Mouse (Mus musculus): ENCODE measurements around the gene Lmf2. TPM values are rescaled to one million over a fixed set of nuclear protein-coding genes. Genes with fewer than 3 reads are reported as not detected.

The Lmf2 gene
- polyA plus RNA-seq, 1 experiment from 2014 or later: 29.7 TPM

- no peak overlapping the region for H3K4me2 ChIP-seq
- 83% methylated on average over 3 of the region's 3 CpGs for WGBS (ENCODE audit: insufficient replicate concordance)
- H3K4me1 ChIP-seq (ENCODE audit: control insufficient read depth, insufficient read depth, low read length): no peaks in the 10 kb centered on the region
- no peak for ATAC-seq (replicated peaks; ENCODE audit: insufficient number of reproducible peaks, low FRiP score, low TSS enrichment)
- H3K4me3 ChIP-seq (ENCODE audit: low read depth, low read length): no peak overlapping the region
- no peaks in the 10 kb centered on the region for H3K36me3 ChIP-seq (ENCODE audit: control insufficient read depth, insufficient read depth, low read length)
- H3K9ac ChIP-seq (ENCODE audit: low read depth, low read length): no peak overlapping the region
- no peaks in the 10 kb centered on the region for H3K27me3 ChIP-seq (ENCODE audit: control insufficient read depth, insufficient read depth, low read length)
- H3K27ac ChIP-seq (ENCODE audit: low read depth, low read length): no peak overlapping the region
- H3K9me3 ChIP-seq (replicated peaks; ENCODE audit: control insufficient read depth, low read length): no peaks in the 10 kb centered on the region
These were observed 15.3 kb downstream of the Lmf2 start for GRCm38 (mm10) chr15:89340136-89340535.

- ATAC-seq (replicated peaks; ENCODE audit: insufficient number of reproducible peaks, low FRiP score, low TSS enrichment): no peak
- no peak overlapping the region for H3K4me3 ChIP-seq (ENCODE audit: low read depth, low read length)
- WGBS (ENCODE audit: insufficient replicate concordance): 88% methylated on average over 2 of the region's 2 CpGs
These were observed 15.8 kb downstream of the Lmf2 start for GRCm38 (mm10) chr15:89339696-89340095.

GRCm38 (mm10) chr15:89336422-89336821 is 19.0 kb downstream of the Lmf2 start:
- Histone ChIP-seq H3K9me3 (replicated peaks; ENCODE audit: control insufficient read depth, low read length) (no peaks in the 10 kb centered on the region), H3K4me2 (no peak overlapping the region), H3K27me3 (ENCODE audit: control insufficient read depth, insufficient read depth, low read length) (no peaks in the 10 kb centered on the region), H3K27ac (ENCODE audit: low read depth, low read length) (no peak overlapping the region), H3K4me3 (ENCODE audit: low read depth, low read length) (no peak overlapping the region), H3K9ac (ENCODE audit: low read depth, low read length) (no peak overlapping the region), H3K36me3 (ENCODE audit: control insufficient read depth, insufficient read depth, low read length) (no peaks in the 10 kb centered on the region), H3K4me1 (ENCODE audit: control insufficient read depth, insufficient read depth, low read length) (no peaks in the 10 kb centered on the region)
- WGBS (ENCODE audit: insufficient replicate concordance): 71% methylated on average over 14 of the region's 14 CpGs
- no peak for ATAC-seq (replicated peaks; ENCODE audit: insufficient number of reproducible peaks, low FRiP score, low TSS enrichment)

More at GRCm38 (mm10) chr15:89339696-89340095, 15.8 kb downstream of the Lmf2 start:
- Histone ChIP-seq H3K9me3 (replicated peaks; ENCODE audit: control insufficient read depth, low read length) (no peaks in the 10 kb centered on the region), H3K36me3 (ENCODE audit: control insufficient read depth, insufficient read depth, low read length) (no peaks in the 10 kb centered on the region), H3K27me3 (ENCODE audit: control insufficient read depth, insufficient read depth, low read length) (no peaks in the 10 kb centered on the region), H3K4me1 (ENCODE audit: control insufficient read depth, insufficient read depth, low read length) (no peaks in the 10 kb centered on the region), H3K4me2 (no peak overlapping the region), H3K9ac (ENCODE audit: low read depth, low read length) (no peak overlapping the region), H3K27ac (ENCODE audit: low read depth, low read length) (no peak overlapping the region)

GRCm38 (mm10) chr15:89334774-89335537 is 20.5 kb downstream of the Lmf2 start:
- H3K4me3 ChIP-seq (ENCODE audit: low read depth, low read length): no peak overlapping the region
- H3K27me3 ChIP-seq (ENCODE audit: control insufficient read depth, insufficient read depth, low read length): no peaks in the 10 kb centered on the region
- WGBS (ENCODE audit: insufficient replicate concordance): 75% methylated on average over 17 of the region's 17 CpGs
- no peak overlapping the region for H3K4me2 ChIP-seq
- no peak overlapping the region for H3K27ac ChIP-seq (ENCODE audit: low read depth, low read length)
- ATAC-seq (replicated peaks; ENCODE audit: insufficient number of reproducible peaks, low FRiP score, low TSS enrichment): no peak
- no peaks in the 10 kb centered on the region for H3K9me3 ChIP-seq (replicated peaks; ENCODE audit: control insufficient read depth, low read length)
- no peak overlapping the region for H3K9ac ChIP-seq (ENCODE audit: low read depth, low read length)
- no peaks in the 10 kb centered on the region for H3K36me3 ChIP-seq (ENCODE audit: control insufficient read depth, insufficient read depth, low read length)
- H3K4me1 ChIP-seq (ENCODE audit: control insufficient read depth, insufficient read depth, low read length): no peaks in the 10 kb centered on the region

- WGBS (ENCODE audit: insufficient replicate concordance): 86% methylated on average over 7 of the region's 7 CpGs
- Histone ChIP-seq H3K4me1 (ENCODE audit: control insufficient read depth, insufficient read depth, low read length) (no peaks in the 10 kb centered on the region), H3K9ac (ENCODE audit: low read depth, low read length) (no peak within 1 kb of the TSS), H3K27me3 (ENCODE audit: control insufficient read depth, insufficient read depth, low read length) (no peaks in the 10 kb centered on the region), H3K36me3 (ENCODE audit: control insufficient read depth, insufficient read depth, low read length) (no peaks in the 10 kb centered on the region), H3K4me3 (ENCODE audit: low read depth, low read length) (no peak within 1 kb of the TSS), H3K9me3 (replicated peaks; ENCODE audit: control insufficient read depth, low read length) (no peaks in the 10 kb centered on the region), H3K4me2 (no peak within 1 kb of the TSS), H3K27ac (ENCODE audit: low read depth, low read length) (no peak within 1 kb of the TSS)
- no peak for ATAC-seq (replicated peaks; ENCODE audit: insufficient number of reproducible peaks, low FRiP score, low TSS enrichment)
These were observed 21.2 kb downstream of the Lmf2 start, which contains the start of gene Miox for GRCm38 (mm10) chr15:89334271-89334670. Gene Miox (plus strand): TSS chr15:89334398.

GRCm38 (mm10) chr15:89326441-89326840 is 29.0 kb downstream of the Lmf2 start:
- no peak overlapping the region for H3K4me3 ChIP-seq (ENCODE audit: low read depth, low read length)
- ATAC-seq (replicated peaks; ENCODE audit: insufficient number of reproducible peaks, low FRiP score, low TSS enrichment): no peak
- 44% methylated on average over 5 of the region's 5 CpGs for WGBS (ENCODE audit: insufficient replicate concordance)
- no peak overlapping the region for H3K27ac ChIP-seq (ENCODE audit: low read depth, low read length)
- H3K4me2 ChIP-seq: no peak overlapping the region
- H3K9me3 ChIP-seq (replicated peaks; ENCODE audit: control insufficient read depth, low read length): no peaks in the 10 kb centered on the region
- no peaks in the 10 kb centered on the region; the same call in 1 of the 2 replicates for H3K4me1 ChIP-seq (ENCODE audit: control insufficient read depth, insufficient read depth, low read length)
- peaks cover 18% of the 10 kb centered on the region for H3K27me3 ChIP-seq (ENCODE audit: control insufficient read depth, insufficient read depth, low read length)
- H3K9ac ChIP-seq (ENCODE audit: low read depth, low read length): no peak overlapping the region
- no peaks in the 10 kb centered on the region for H3K36me3 ChIP-seq (ENCODE audit: control insufficient read depth, insufficient read depth, low read length)

- Histone ChIP-seq H3K4me1 (ENCODE audit: control insufficient read depth, insufficient read depth, low read length) (no peaks in the 10 kb centered on the region; the same call in 1 of the 2 replicates), H3K4me2 (peak overlapping the region; percentile 69), H3K9ac (ENCODE audit: low read depth, low read length) (no peak overlapping the region), H3K27ac (ENCODE audit: low read depth, low read length) (no peak overlapping the region), H3K36me3 (ENCODE audit: control insufficient read depth, insufficient read depth, low read length) (no peaks in the 10 kb centered on the region), H3K27me3 (ENCODE audit: control insufficient read depth, insufficient read depth, low read length) (peaks cover 18% of the 10 kb centered on the region), H3K9me3 (replicated peaks; ENCODE audit: control insufficient read depth, low read length) (no peaks in the 10 kb centered on the region), H3K4me3 (ENCODE audit: low read depth, low read length) (peak overlapping the region; percentile 41; the same call in 1 of the 2 replicates)
- no peak for ATAC-seq (replicated peaks; ENCODE audit: insufficient number of reproducible peaks, low FRiP score, low TSS enrichment)
- WGBS (ENCODE audit: insufficient replicate concordance): 83% methylated on average over 4 of the region's 4 CpGs
These were observed 31.8 kb downstream of the Lmf2 start for GRCm38 (mm10) chr15:89323656-89324055.

- Histone ChIP-seq H3K27ac (ENCODE audit: low read depth, low read length) (no peak within 1 kb of the TSS), H3K27me3 (ENCODE audit: control insufficient read depth, insufficient read depth, low read length) (peaks cover 18% of the 10 kb centered on the region), H3K36me3 (ENCODE audit: control insufficient read depth, insufficient read depth, low read length) (no peaks in the 10 kb centered on the region), H3K4me3 (ENCODE audit: low read depth, low read length) (peak within 1 kb of the TSS; percentile 41), H3K9ac (ENCODE audit: low read depth, low read length) (peak within 1 kb of the TSS; percentile 60; the same call in 1 of the 2 replicates), H3K9me3 (replicated peaks; ENCODE audit: control insufficient read depth, low read length) (no peaks in the 10 kb centered on the region), H3K4me2 (peak within 1 kb of the TSS; percentile 69), H3K4me1 (ENCODE audit: control insufficient read depth, insufficient read depth, low read length) (no peaks in the 10 kb centered on the region; the same call in 1 of the 2 replicates)
- 3% methylated on average over 26 of the region's 26 CpGs for WGBS (ENCODE audit: insufficient replicate concordance)
- no peak; the same call in 1 of the 2 replicates for ATAC-seq (replicated peaks; ENCODE audit: insufficient number of reproducible peaks, low FRiP score, low TSS enrichment)
These were observed 32.6 kb downstream of the Lmf2 start, which contains the start of gene Adm2 for GRCm38 (mm10) chr15:89322670-89323522. Gene Adm2 (plus strand): TSS chr15:89322720.

Data from heart, embryonic 11.5 days (tissue).